In genomic region chr6:83142211-83142731, GRCm38 (mm10) we compare ENCODE assay signal across 9 mouse cellular contexts. TPM values are rescaled to one million over a fixed set of nuclear protein-coding genes. Genes with fewer than 3 reads are reported as not detected.
DNase-seq lines count a peak whose midpoint lies in the region; ATAC-seq lines count a peak whose summit lies in the region.
"Had no signal": no experiment of that assay in that cellular context is flagged by ENCODE, and none has a peak within 500 bp of the region (broad histone marks: within the 10 kb centered on the region; RNA-seq: fewer than 3 reads in every experiment).

No protein-coding gene starts in this region.

- peaks cover 26% of the 10 kb centered on the region for H3K4me1 ChIP-seq in heart, embryonic 16.5 days (ENCODE audit: control insufficient read depth, insufficient read depth, low read length)
- peaks cover 37% of the 10 kb centered on the region for H3K4me1 ChIP-seq in neural tube, embryonic 12.5 days

- peak overlapping the region; percentile 66 for H3K27ac ChIP-seq in heart, embryonic 16.5 days (ENCODE audit: low read length)
- H3K27ac ChIP-seq in neural tube, embryonic 12.5 days, result no peak overlapping the region

- intact Hi-C loops in heart, postnatal 36 days (cut with DNase I), result no loop called here
- intact Hi-C loops in left cerebral cortex, postnatal 36 days (cut with DNase I), result no loop called here

- ATAC-seq in heart, embryonic 16.5 days (replicated peaks; ENCODE audit: extremely low read depth, insufficient read depth, low FRiP score), result peak; percentile 17
- ATAC-seq in neural tube, embryonic 12.5 days (ENCODE audit: low FRiP score, low read depth), result no peak

- no peaks in the 10 kb centered on the region for H3K9me3 ChIP-seq in heart, embryonic 16.5 days (replicated peaks; ENCODE audit: control insufficient read depth, low read length)
- no peaks in the 10 kb centered on the region for H3K9me3 ChIP-seq in neural tube, embryonic 12.5 days

- H3K4me2 ChIP-seq in heart, embryonic 16.5 days (ENCODE audit: low read depth, low read length), result peak overlapping the region; percentile 77
- peak overlapping the region; percentile 73 for H3K4me2 ChIP-seq in neural tube, embryonic 12.5 days (replicated peaks)

- peak; percentile 97 for DNase-seq in heart, adult 11 months
- no peak for DNase-seq in heart, postnatal 36 days
- peak; percentile 64 for DNase-seq in embryo, embryonic 10 days (ENCODE audit: low spot score)
- peak; percentile 75 to 82 for DNase-seq in left cerebral cortex, postnatal 36 days (ENCODE audit: low spot score in 2 of 2)
- no peak for DNase-seq in ovary, postnatal 10 days (ENCODE audit: low spot score)
- DNase-seq in spleen, postnatal 36 days (ENCODE audit: low spot score in 2 of 2), result no peak

- WGBS in heart, embryonic 16.5 days, result 6% methylated on average over 41 of the region's 41 CpGs
- WGBS in neural tube, embryonic 12.5 days, result 3% methylated on average over 41 of the region's 41 CpGs

- H3K36me3 ChIP-seq in heart, embryonic 16.5 days (ENCODE audit: control insufficient read depth, insufficient read depth), result no peaks in the 10 kb centered on the region
- H3K36me3 ChIP-seq in neural tube, embryonic 12.5 days, result peaks cover 6% of the 10 kb centered on the region

- no peaks in the 10 kb centered on the region for H3K27me3 ChIP-seq in heart, embryonic 16.5 days (ENCODE audit: control insufficient read depth, insufficient read depth, low read length)
- no peaks in the 10 kb centered on the region for H3K27me3 ChIP-seq in neural tube, embryonic 12.5 days (replicated peaks)

- peak overlapping the region; percentile 50 for H3K4me3 ChIP-seq in heart, embryonic 16.5 days (ENCODE audit: low read length)
- peak overlapping the region; percentile 29 for H3K4me3 ChIP-seq in neural tube, embryonic 12.5 days
- H3K4me3 ChIP-seq: erythroblast, embryonic 14.5 days had no signal

- H3K9ac ChIP-seq in heart, embryonic 16.5 days (ENCODE audit: low read length), result peak overlapping the region; percentile 79
- H3K9ac ChIP-seq in neural tube, embryonic 12.5 days, result peak overlapping the region; percentile 55

RNA-seq across cellular contexts. Expression of gene Rtkn, which starts 7.0 kb away (rescaled TPM):
- total RNA-seq in heart, postnatal 36 days (2021), result 1 to 10 TPM; 4.6 to 5.5 TPM
- polyA plus RNA-seq in heart, embryonic 16.5 days (2015; fragmentation: Nextera tagmentation; extraction: Ambion mirVana), result 21.1 and 26.0 TPM in 2 replicates
- total RNA-seq in left cerebral cortex, postnatal 36 days (2021), result 100 to 1,000 TPM in 1 of 2 experiments, 10 to 100 TPM in 1; 88.7 to 105 TPM
- polyA plus RNA-seq in neural tube, embryonic 12.5 days (2016; fragmentation: Nextera tagmentation; extraction: Ambion mirVana), result 33.7 and 38.0 TPM in 2 replicates

RNA-seq across cellular contexts. Expression of gene Wdr54, which starts 13.9 kb away (rescaled TPM):
- 1 to 10 TPM; 1.4 to 1.5 TPM for total RNA-seq in heart, postnatal 36 days (2021)
- 3.8 and 5.4 TPM in 2 replicates for polyA plus RNA-seq in heart, embryonic 16.5 days (2015; fragmentation: Nextera tagmentation; extraction: Ambion mirVana)
- 10 to 100 TPM; 29.1 to 31.3 TPM for total RNA-seq in left cerebral cortex, postnatal 36 days (2021)
- polyA plus RNA-seq in neural tube, embryonic 12.5 days (2016; fragmentation: Nextera tagmentation; extraction: Ambion mirVana), result 11.5 and 13.5 TPM in 2 replicates

RNA-seq across cellular contexts. Expression of gene 1700003E16Rik, which starts 13.9 kb away (rescaled TPM):
- under 1 TPM; 0.16 to 0.39 TPM for total RNA-seq in heart, postnatal 36 days (2021)
- polyA plus RNA-seq in heart, embryonic 16.5 days (2015; fragmentation: Nextera tagmentation; extraction: Ambion mirVana), result 1.5 and 2.2 TPM in 2 replicates
- total RNA-seq in left cerebral cortex, postnatal 36 days (2021), result 10 to 100 TPM; 27.4 to 31.5 TPM
- 2.6 TPM in 2 replicates for polyA plus RNA-seq in neural tube, embryonic 12.5 days (2016; fragmentation: Nextera tagmentation; extraction: Ambion mirVana)
- polyA plus RNA-seq: erythroblast, embryonic 14.5 days had no signal

RNA-seq across cellular contexts. Expression of gene Ino80b, which starts 17.0 kb away (rescaled TPM):
- 10 to 100 TPM; 14.5 to 16.0 TPM for total RNA-seq in heart, postnatal 36 days (2021)
- 7.4 and 8.1 TPM in 2 replicates for polyA plus RNA-seq in heart, embryonic 16.5 days (2015; fragmentation: Nextera tagmentation; extraction: Ambion mirVana)
- total RNA-seq in left cerebral cortex, postnatal 36 days (2021), result 10 to 100 TPM; 20.5 to 26.0 TPM
- polyA plus RNA-seq in neural tube, embryonic 12.5 days (2016; fragmentation: Nextera tagmentation; extraction: Ambion mirVana), result 17.6 and 18.7 TPM in 2 replicates

RNA-seq across cellular contexts. Expression of gene Wbp1, which starts 20.9 kb away (rescaled TPM):
- total RNA-seq in heart, postnatal 36 days (2021), result 10 to 100 TPM; 71.0 to 71.7 TPM
- 96.1 and 98.3 TPM in 2 replicates for polyA plus RNA-seq in heart, embryonic 16.5 days (2015; fragmentation: Nextera tagmentation; extraction: Ambion mirVana)
- total RNA-seq in left cerebral cortex, postnatal 36 days (2021), result 10 to 100 TPM; 33.5 to 46.6 TPM
- polyA plus RNA-seq in neural tube, embryonic 12.5 days (2016; fragmentation: Nextera tagmentation; extraction: Ambion mirVana), result 233 and 254 TPM in 2 replicates

Comparison
In these comparisons a context has a peak if more than half of its experiments do, and no peak if none do; other contexts are left out.
1. DNase-seq: peak in heart, adult 11 months (single experiment), embryo, embryonic 10 days (single experiment) and left cerebral cortex, postnatal 36 days (2 of 2); none in heart, postnatal 36 days (0 of 2), ovary, postnatal 10 days (single experiment) and spleen, postnatal 36 days (0 of 2).
2. RNA of gene Rtkn, which starts 7.0 kb away (total RNA-seq): 88.7 to 105 TPM in left cerebral cortex, postnatal 36 days; 4.6 to 5.5 TPM in heart, postnatal 36 days; every median in the first group is over 10 times any median in the second.
3. RNA of gene Wdr54, which starts 13.9 kb away (total RNA-seq): 29.1 to 31.3 TPM in left cerebral cortex, postnatal 36 days; 1.4 to 1.5 TPM in heart, postnatal 36 days; every median in the first group is over 10 times any median in the second.
4. RNA of gene 1700003E16Rik, which starts 13.9 kb away (total RNA-seq): 27.4 to 31.5 TPM in left cerebral cortex, postnatal 36 days; 0.16 to 0.39 TPM in heart, postnatal 36 days; every median in the first group is over 10 times any median in the second.